Mouse (Mus musculus): ENCODE results near the gene Cth. TPM values are rescaled to one million over a fixed set of nuclear protein-coding genes. Genes with fewer than 3 reads are reported as not detected.

Cth gene
- polyA plus RNA-seq, 1 experiment = 3.8 TPM

GRCm38 (mm10) chr3:157848503-157848902, 76.4 kb downstream of the Cth start:
- Histone ChIP-seq H3K4me3 (ENCODE audit: control insufficient read depth, insufficient read depth, low read length) (no peak overlapping the region), H3K4me1 (replicated peaks; ENCODE audit: control insufficient read depth, insufficient read depth, low read length) (no peaks in the 10 kb centered on the region), H3K36me3 (ENCODE audit: control insufficient read depth, insufficient read depth, low read length) (no peaks in the 10 kb centered on the region), H3K27me3 (ENCODE audit: control insufficient read depth, insufficient read depth, low read length) (no peaks in the 10 kb centered on the region), H3K27ac (ENCODE audit: control insufficient read depth, insufficient read depth, low read length) (no peak overlapping the region)
- no peak for DNase-seq
- WGBS = 62% methylated on average over 2 of the region's 2 CpGs
- TF ChIP-seq CTCF (IDR thresholded peaks at IDR 0.05; ENCODE audit: borderline replicate concordance, control insufficient read depth, extremely low read depth, insufficient read depth, low read length, poor library complexity) = no peak
- no peak for TF ChIP-seq POLR2A (IDR thresholded peaks at IDR 0.05; ENCODE audit: control insufficient read depth, extremely low read depth, insufficient read depth, low read length, poor library complexity)

- 74% methylated on average over 7 of the region's 7 CpGs for WGBS
Measured at GRCm38 (mm10) chr3:157847338-157848284, 77.3 kb downstream of the Cth start.

More at GRCm38 (mm10) chr3:157847338-157848284, 77.3 kb downstream of the Cth start:
- H3K27me3 ChIP-seq (ENCODE audit: control insufficient read depth, insufficient read depth, low read length) = no peaks in the 10 kb centered on the region
- no peaks in the 10 kb centered on the region for H3K36me3 ChIP-seq (ENCODE audit: control insufficient read depth, insufficient read depth, low read length)
- TF ChIP-seq POLR2A (IDR thresholded peaks at IDR 0.05; ENCODE audit: control insufficient read depth, extremely low read depth, insufficient read depth, low read length, poor library complexity) = no peak
- TF ChIP-seq CTCF (IDR thresholded peaks at IDR 0.05; ENCODE audit: borderline replicate concordance, control insufficient read depth, extremely low read depth, insufficient read depth, low read length, poor library complexity) = no peak
- no peak overlapping the region for H3K27ac ChIP-seq (ENCODE audit: control insufficient read depth, insufficient read depth, low read length)
- DNase-seq = no peak
- H3K4me3 ChIP-seq (ENCODE audit: control insufficient read depth, insufficient read depth, low read length) = no peak overlapping the region
- no peaks in the 10 kb centered on the region for H3K4me1 ChIP-seq (replicated peaks; ENCODE audit: control insufficient read depth, insufficient read depth, low read length)

Other genes starting within 250 kb of the Cth start
- gene Ankrd13c, start 22.2 kb upstream of the Cth start, polyA plus RNA-seq (2012; rRNA removed) = 18.7 and 24.8 TPM in 2 replicates
- gene Srsf11, start 111.6 kb upstream of the Cth start, polyA plus RNA-seq (2012; rRNA removed) = 614 and 619 TPM in 2 replicates
- gene Lrrc40, start 111.6 kb upstream of the Cth start, polyA plus RNA-seq (2012; rRNA removed) = 8.3 and 9.8 TPM in 2 replicates